Mouse (Mus musculus) lung, embryonic 16.5 days (tissue): ENCODE measurements at regions not wholly inside any gene's neighbourhood (a gene's known extent, or its start where the extent isn't known, plus 50 kb on each side); places are given as distances from the start of the nearest gene placed in this dataset.
A peak's percentile ranks its signal among the peaks of the same experiment; 100 is the strongest.

ENCODE experiments used
- ATAC-seq: fragments of 200-750 bp; cut with Nextera tagmentation; 2 replicates; pipeline ENCODE4 v1.8.0; 2017; ENCODE audit warnings: low read depth, mild to moderate bottlenecking, moderate library complexity
- H3K27ac ChIP-seq: fragments of 300-500 bp; sonication (generic); 2 replicates; pipeline ENCODE4 v1.5.1; 2014; ENCODE audit warnings: mild to moderate bottlenecking, control low read depth, low read length
- H3K27me3 ChIP-seq: fragments of 300-500 bp; sonication (generic); 2 replicates; pipeline ENCODE4 v1.6.1; 2014; ENCODE audit warnings: low read depth, low read length, mixed read lengths; ENCODE audit not compliant: control insufficient read depth, insufficient read depth
- H3K36me3 ChIP-seq: fragments of 300-500 bp; sonication (generic); 2 replicates; pipeline ENCODE4 v1.6.1; 2014; ENCODE audit warnings: low read length; ENCODE audit not compliant: control insufficient read depth, insufficient read depth
- H3K4me1 ChIP-seq: fragments of 300-500 bp; sonication (generic); replicated peaks from 2 replicates; pipeline ENCODE4 v1.6.1; 2014; ENCODE audit warnings: low read length, mixed read lengths; ENCODE audit not compliant: control insufficient read depth, insufficient read depth
- H3K4me2 ChIP-seq: fragments of 300-500 bp; sonication (generic); 2 replicates; pipeline ENCODE4 v1.6.1; 2014; ENCODE audit warnings: low read depth, low read length, control low read depth
- H3K4me3 ChIP-seq: fragments of 300-500 bp; sonication (generic); 2 replicates; pipeline ENCODE4 v1.5.1; 2014; ENCODE audit warnings: mild to moderate bottlenecking, low read length, control low read depth
- H3K9ac ChIP-seq: fragments of 300-500 bp; sonication (generic); 2 replicates; pipeline ENCODE4 v1.6.1; 2014; ENCODE audit warnings: low read length, control low read depth
- H3K9me3 ChIP-seq: fragments of 300-500 bp; sonication (generic); 2 replicates; pipeline ENCODE4 v1.6.1; 2016; ENCODE audit warnings: low read length; ENCODE audit not compliant: control insufficient read depth
- WGBS: fragments of 180-500 bp; shearing (Covaris S2); extraction: QIAGEN DNeasy Blood & Tissue Kit; methylation state at CpG from one replicate; pipeline ENCODE4 v1.1.7; 2014; 5-methylcytosine and 5-hydroxymethylcytosine counted together

- WGBS, result 16% methylated on average over 20 of the region's 20 CpGs
- peak; percentile 92 for ATAC-seq
- peak overlapping the region; percentile 34 for H3K4me3 ChIP-seq
Observed at GRCm38 (mm10) chr5:75835556-75835961, 142.7 kb downstream of the Kdr start.

GRCm38 (mm10) chr5:75834766-75835555 is 143.3 kb downstream of the Kdr start:
- Histone ChIP-seq H3K27me3 (no peaks in the 10 kb centered on the region), H3K9me3 (no peaks in the 10 kb centered on the region), H3K36me3 (no peaks in the 10 kb centered on the region), H3K27ac (peak overlapping the region; percentile 87), H3K4me3 (peak overlapping the region; percentile 34), H3K9ac (no peak overlapping the region), H3K4me2 (peak overlapping the region; percentile 65), H3K4me1 (peaks cover 3% of the 10 kb centered on the region; the same call in 1 of the 2 replicates)
- 30% methylated on average over 17 of the region's 17 CpGs for WGBS
- peak; percentile 65 for ATAC-seq

More at GRCm38 (mm10) chr5:75835556-75835961, 142.7 kb downstream of the Kdr start:
- peak overlapping the region; percentile 87 for H3K27ac ChIP-seq
- peaks cover 3% of the 10 kb centered on the region; the same call in 1 of the 2 replicates for H3K4me1 ChIP-seq
- H3K4me2 ChIP-seq, result peak overlapping the region; percentile 65
- peak overlapping the region; percentile 27; the same call in 1 of the 2 replicates for H3K9ac ChIP-seq
- H3K36me3 ChIP-seq, result no peaks in the 10 kb centered on the region
- H3K27me3 ChIP-seq, result no peaks in the 10 kb centered on the region
- H3K9me3 ChIP-seq, result no peaks in the 10 kb centered on the region

- no peak for ATAC-seq
- Histone ChIP-seq H3K9me3 (no peaks in the 10 kb centered on the region), H3K27me3 (no peaks in the 10 kb centered on the region), H3K4me2 (no peak overlapping the region), H3K4me3 (no peak overlapping the region), H3K27ac (no peak overlapping the region), H3K4me1 (peaks cover 3% of the 10 kb centered on the region; the same call in 1 of the 2 replicates), H3K36me3 (no peaks in the 10 kb centered on the region), H3K9ac (no peak overlapping the region)
- 70% methylated on average over 5 of the region's 5 CpGs for WGBS
Observed at GRCm38 (mm10) chr5:75832341-75832740, 145.9 kb downstream of the Kdr start.

GRCm38 (mm10) chr5:75829850-75830625 is 148.2 kb downstream of the Kdr start:
- Histone ChIP-seq H3K4me3 (no peak overlapping the region), H3K9ac (no peak overlapping the region), H3K36me3 (no peaks in the 10 kb centered on the region), H3K4me1 (0 out of 2 replicates have a peak, but pooled peaks cover 2% of the 10 kb centered on the region), H3K4me2 (no peak overlapping the region), H3K9me3 (no peaks in the 10 kb centered on the region), H3K27me3 (no peaks in the 10 kb centered on the region), H3K27ac (no peak overlapping the region; the same call in 1 of the 2 replicates)
- peak; percentile 78 for ATAC-seq
- 32% methylated on average over 6 of the region's 6 CpGs for WGBS

GRCm38 (mm10) chr5:75828332-75828731 is 149.9 kb downstream of the Kdr start:
- Histone ChIP-seq H3K9ac (no peak overlapping the region), H3K36me3 (no peaks in the 10 kb centered on the region), H3K27me3 (no peaks in the 10 kb centered on the region), H3K4me2 (no peak overlapping the region), H3K27ac (no peak overlapping the region), H3K9me3 (no peaks in the 10 kb centered on the region), H3K4me1 (0 out of 2 replicates have a peak, but pooled peaks cover 2% of the 10 kb centered on the region), H3K4me3 (no peak overlapping the region)
- WGBS, result 86% methylated on average over 5 of the region's 5 CpGs
- no peak for ATAC-seq

GRCm38 (mm10) chr5:75826283-75827098 is 151.8 kb downstream of the Kdr start:
- Histone ChIP-seq H3K4me3 (no peak overlapping the region), H3K9ac (no peak overlapping the region), H3K27ac (0 out of 2 replicates have a peak overlapping the region, but pooled peaks have one; percentile 53), H3K36me3 (no peaks in the 10 kb centered on the region), H3K4me2 (no peak overlapping the region), H3K27me3 (no peaks in the 10 kb centered on the region), H3K9me3 (no peaks in the 10 kb centered on the region), H3K4me1 (0 out of 2 replicates have a peak, but pooled peaks cover 2% of the 10 kb centered on the region)
- peak; percentile 45; the same call in 1 of the 2 replicates for ATAC-seq
- 23% methylated on average over 10 of the region's 10 CpGs for WGBS

GRCm38 (mm10) chr5:75825576-75825975 is 152.7 kb downstream of the Kdr start:
- Histone ChIP-seq H3K36me3 (no peaks in the 10 kb centered on the region), H3K9ac (no peak overlapping the region), H3K4me2 (no peak overlapping the region), H3K4me3 (no peak overlapping the region), H3K27ac (no peak overlapping the region), H3K9me3 (no peaks in the 10 kb centered on the region), H3K4me1 (0 out of 2 replicates have a peak, but pooled peaks cover 2% of the 10 kb centered on the region), H3K27me3 (no peaks in the 10 kb centered on the region)
- ATAC-seq, result no peak
- WGBS, result 39% methylated on average over 5 of the region's 5 CpGs

GRCm38 (mm10) chr5:75824660-75825059 is 153.6 kb downstream of the Kdr start:
- WGBS, result 87% methylated on average over 4 of the region's 4 CpGs
- no peak overlapping the region for H3K9ac ChIP-seq
- H3K27me3 ChIP-seq, result no peaks in the 10 kb centered on the region
- ATAC-seq, result no peak
- H3K27ac ChIP-seq, result no peak overlapping the region
- no peaks in the 10 kb centered on the region for H3K9me3 ChIP-seq
- H3K36me3 ChIP-seq, result no peaks in the 10 kb centered on the region
- H3K4me1 ChIP-seq, result 0 out of 2 replicates have a peak, but pooled peaks cover 2% of the 10 kb centered on the region
- no peak overlapping the region for H3K4me3 ChIP-seq
- no peak overlapping the region for H3K4me2 ChIP-seq
